Mouse (Mus musculus) cerebellum, postnatal 36 days (tissue): ENCODE measurements around the gene Stx5a.

Experiments
- DNase-seq, 2 experiments: peaks; one replicate each; pipeline ENCODE4 v3.0.0; 2021 to 2022; ENCODE audit warnings: mixed read lengths in 2 of 2

Stx5a gene

GRCm38 (mm10) chr19:8741243-8741869, at the start of gene Stx5a:
TSS of gene Stx5a (plus strand) at chr19:8741413.
- DNase-seq: peak; percentile 94

DNA sequence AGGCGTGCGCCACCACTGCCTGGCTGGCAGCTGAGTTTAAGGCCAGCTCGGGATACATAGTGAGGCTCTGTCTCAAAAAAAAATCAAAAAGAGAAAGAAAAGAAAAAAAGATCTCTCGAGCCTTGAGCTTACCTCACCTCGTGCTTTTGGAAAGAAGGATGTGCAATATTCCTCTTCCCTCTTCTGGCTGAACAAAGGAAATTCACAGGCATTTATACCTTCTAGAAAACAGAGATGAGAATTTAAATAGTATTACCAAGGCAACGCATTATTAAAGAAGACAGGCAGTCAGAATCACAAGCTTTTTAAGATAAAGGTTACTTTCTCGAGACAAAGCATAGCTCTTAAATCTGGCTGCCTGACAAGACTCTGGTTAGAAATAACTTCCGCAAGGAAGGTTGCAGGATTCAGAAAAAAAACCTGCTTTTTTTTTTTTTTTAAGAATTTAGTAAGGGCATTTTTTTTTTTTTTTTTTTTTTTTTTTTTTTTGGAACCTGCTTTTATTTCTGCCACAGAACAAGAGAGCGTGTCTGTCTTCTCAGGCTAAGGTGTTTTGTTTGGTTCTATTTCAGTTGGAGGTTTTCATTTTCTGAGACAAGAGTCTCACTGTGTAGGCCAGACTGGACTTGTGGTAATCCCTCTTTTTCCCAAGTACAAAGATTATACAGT, 49.2 kb upstream of the Stx5a start:
- no peak for DNase-seq

GRCm38 (mm10) chr19:8692740-8693139, 48.5 kb upstream of the Stx5a start:
- DNase-seq: no peak

DNA sequence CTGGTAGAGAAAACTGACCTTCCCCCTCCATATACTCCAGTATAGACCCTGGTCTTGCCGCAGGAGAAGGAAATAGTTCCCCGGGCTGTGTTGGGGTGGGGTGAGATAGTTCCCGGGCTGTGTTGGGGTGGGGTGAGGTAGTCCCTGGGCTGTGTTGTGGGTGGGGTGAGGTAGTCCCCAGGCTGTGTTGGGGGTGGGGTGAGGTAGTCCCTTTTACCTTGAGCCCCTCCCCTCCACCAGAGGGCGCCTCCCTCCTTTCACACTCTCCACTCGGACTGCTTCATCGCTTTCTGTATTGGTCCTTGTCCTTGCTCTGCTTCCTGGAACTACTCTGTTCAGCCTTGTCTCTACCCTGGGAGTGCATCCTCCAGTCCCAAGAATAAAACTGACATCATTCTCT, 45.9 kb upstream of the Stx5a start:
- DNase-seq: no peak

DNA sequence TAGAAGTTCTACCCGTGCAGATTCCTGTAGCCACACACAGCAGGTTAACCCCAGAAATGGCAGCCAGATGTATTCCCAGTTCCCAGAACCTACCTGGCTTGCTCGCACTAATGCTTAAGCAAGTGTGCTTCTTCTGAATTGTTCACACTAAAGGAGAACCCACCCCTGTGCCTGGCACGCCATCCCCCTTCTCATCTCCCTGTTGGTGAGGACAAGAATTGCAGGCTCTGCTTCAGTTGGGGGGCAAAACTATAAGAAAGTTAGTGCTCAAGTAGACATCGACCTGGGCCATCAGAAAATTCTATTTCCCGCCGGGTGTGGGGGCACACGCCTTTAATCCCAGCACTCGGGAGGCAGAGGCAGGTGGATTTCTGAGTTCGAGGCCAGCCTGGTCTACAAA, 41.6 kb upstream of the Stx5a start:
- no peak for DNase-seq

- DNase-seq: no peak
Measured at GRCm38 (mm10) chr19:8702458-8702857, 38.8 kb upstream of the Stx5a start.

- DNase-seq: no peak
Measured at GRCm38 (mm10) chr19:8703571-8703970, 37.6 kb upstream of the Stx5a start.

DNA sequence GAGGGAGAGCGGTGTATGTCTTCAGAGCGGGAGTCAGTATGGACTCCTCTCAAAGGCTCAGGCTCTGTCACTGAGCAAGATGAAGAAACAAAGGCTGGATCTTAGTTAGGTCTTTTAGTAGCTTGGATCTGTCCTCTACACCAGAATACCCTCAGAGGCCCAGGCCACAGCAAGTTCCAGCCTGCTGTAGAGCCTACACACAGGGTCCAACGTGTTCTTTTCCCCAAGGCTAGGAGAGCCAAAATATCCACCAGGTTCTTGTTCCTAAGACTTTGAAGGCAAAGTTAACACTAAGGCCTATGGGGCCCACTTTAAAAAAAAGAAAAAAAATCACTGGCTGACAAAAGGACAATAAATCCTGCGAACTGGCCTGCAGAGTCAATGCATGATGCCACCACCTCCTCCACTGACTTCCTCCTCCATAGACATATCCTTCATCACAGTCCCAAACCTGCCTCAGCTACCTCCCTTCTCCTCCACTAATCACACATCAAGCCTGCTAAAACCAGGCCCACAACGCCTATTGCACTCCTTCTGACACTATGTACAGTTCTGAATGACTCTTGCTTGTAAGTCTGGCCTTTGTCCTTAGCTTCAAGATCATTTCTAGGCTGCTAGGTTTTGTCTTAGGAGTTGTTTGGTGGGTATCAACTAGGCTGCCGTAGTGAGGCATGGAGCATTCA, 36.0 kb upstream of the Stx5a start:
- no peak for DNase-seq

- no peak for DNase-seq
Measured at GRCm38 (mm10) chr19:8706132-8706667, 35.0 kb upstream of the Stx5a start.

DNA sequence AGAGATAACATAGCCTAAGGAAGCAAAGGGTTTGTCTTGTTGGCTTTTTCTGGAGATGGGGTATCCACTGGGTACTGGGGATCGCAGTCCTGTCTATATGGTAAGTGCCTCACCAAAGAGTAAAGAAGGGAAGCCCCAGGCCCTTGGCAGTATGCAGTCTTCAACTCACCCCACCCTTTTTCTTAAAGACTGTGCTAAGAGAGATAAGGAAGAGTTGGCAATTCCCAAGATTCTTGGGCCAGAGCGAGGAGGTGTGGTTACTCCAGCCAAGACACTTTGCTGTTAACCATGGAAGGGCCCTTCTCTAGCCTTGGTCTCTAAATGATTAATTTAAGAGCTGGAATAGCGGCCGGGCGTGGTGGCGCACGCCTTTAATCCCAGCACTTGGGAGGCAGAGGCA, 34.3 kb upstream of the Stx5a start:
- no peak for DNase-seq

DNA sequence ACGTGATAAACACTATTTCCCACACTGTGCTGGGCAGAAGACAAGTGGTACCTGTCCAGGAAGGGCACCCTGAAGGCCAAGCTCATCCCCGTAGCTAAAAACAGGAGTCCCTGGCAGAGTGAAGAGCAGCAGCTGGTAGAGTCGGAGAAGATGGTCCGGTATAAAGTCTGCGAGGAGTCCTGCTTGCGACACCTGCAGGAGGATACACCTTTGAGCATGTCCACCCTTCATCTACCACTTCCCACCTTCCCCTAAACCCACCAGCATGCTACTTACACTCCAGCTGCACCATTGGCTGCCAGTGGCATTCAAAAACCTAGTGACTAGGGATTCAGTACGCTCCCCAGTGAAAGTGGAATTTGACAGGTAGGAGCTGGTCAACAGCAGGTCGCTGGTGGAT, 32.3 kb upstream of the Stx5a start:
- DNase-seq: no peak

DNA sequence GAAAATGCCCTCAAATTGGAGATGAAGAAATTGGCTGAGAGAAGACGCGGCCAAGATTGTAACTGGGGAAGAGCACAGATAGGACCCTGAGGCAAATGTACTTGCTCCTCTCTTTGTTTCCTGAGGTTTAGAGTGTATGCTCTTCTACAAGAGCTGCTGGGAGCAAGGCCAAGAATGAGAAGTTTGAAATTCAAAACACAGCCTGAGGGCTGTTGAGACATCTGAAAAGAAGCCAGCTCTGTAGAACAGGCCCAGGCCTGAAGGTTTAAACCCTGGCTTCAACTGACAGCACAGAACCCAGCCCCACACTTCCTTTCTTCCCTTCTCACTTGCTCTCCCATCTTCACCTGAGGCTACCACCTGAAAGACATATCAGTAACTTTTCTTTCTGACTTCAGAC, 31.2 kb upstream of the Stx5a start:
- DNase-seq: no peak

GRCm38 (mm10) chr19:8711506-8711905, 29.7 kb upstream of the Stx5a start:
- no peak for DNase-seq

DNA sequence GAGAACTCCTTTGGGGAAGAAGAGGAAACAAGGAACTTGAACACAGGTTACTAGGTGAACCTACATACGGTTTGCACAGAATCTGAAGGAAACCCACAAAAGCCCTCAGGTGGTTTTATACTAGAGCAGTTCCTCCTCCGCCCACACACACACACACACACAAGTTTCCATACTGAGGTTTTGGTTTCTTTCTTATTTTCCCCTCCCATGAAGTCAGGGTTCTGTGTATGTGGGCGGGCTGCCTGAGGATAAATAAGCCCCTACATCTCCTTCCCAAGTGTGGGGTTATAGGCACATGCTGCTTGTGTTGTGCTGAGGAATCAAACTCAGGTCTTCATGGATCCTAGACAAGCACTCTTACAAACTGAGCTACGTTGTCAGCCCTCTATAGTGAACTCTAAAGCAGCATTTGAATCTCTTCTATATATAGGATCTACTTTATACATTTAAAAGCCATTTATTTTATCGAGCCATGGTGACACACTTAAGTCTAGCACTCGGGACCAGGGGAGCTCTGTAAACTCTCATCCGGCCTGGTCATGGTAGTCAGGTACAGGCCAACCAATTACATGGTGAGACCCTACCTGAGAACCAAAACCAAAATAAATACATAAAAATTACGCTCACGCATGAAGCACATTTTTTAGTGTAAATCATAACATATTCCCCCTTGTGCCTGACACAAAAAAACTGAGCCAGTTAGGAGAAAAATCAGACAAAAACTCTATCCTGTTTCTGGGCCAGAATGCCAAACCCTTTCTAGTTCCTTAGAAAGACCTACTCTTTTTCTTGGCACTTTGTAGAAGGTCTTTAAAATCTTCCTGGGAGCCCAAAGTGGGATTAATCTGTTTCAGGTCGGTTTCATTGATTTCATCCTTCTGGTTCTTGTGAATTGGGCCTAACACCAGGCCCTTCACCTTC, 29.0 kb upstream of the Stx5a start:
- no peak for DNase-seq

GRCm38 (mm10) chr19:8712870-8713305, 28.3 kb upstream of the Stx5a start:
- DNase-seq: peak; percentile 19 to 25

GRCm38 (mm10) chr19:8713306-8713996, 27.8 kb upstream of the Stx5a start:
- peak; percentile 93 for DNase-seq

DNA sequence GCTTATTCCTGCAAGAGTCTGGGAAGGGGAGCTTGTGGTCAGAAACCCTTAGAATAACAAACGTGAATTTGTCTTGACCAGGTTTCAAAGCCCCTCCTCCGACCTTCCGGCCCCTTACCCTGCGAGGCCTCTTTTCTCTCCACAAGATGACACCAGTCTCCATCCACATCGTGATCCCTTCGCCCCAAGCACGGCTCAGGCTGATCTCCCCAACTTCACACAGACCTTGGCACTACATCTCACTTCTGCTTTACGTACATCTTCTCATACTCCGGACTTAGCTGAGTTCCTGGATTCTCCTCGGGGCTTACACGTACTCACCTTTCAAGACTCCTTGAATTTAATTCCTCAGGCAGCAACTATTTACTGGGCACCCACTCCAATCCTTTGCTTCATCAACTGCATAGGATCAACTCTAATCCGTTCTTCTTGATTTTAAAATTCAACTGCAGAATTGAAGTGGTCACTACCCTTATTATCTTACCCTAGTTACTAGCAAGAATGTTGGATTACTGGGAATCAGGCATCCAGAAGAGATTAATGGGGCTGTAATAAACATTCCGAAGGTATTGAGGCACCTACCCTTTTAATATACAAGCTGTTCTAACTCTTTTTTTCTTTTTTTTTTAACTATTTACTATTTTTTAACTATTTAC, 27.1 kb upstream of the Stx5a start:
- DNase-seq: no peak

GRCm38 (mm10) chr19:8714653-8715481, 26.3 kb upstream of the Stx5a start:
- DNase-seq: no peak

DNA sequence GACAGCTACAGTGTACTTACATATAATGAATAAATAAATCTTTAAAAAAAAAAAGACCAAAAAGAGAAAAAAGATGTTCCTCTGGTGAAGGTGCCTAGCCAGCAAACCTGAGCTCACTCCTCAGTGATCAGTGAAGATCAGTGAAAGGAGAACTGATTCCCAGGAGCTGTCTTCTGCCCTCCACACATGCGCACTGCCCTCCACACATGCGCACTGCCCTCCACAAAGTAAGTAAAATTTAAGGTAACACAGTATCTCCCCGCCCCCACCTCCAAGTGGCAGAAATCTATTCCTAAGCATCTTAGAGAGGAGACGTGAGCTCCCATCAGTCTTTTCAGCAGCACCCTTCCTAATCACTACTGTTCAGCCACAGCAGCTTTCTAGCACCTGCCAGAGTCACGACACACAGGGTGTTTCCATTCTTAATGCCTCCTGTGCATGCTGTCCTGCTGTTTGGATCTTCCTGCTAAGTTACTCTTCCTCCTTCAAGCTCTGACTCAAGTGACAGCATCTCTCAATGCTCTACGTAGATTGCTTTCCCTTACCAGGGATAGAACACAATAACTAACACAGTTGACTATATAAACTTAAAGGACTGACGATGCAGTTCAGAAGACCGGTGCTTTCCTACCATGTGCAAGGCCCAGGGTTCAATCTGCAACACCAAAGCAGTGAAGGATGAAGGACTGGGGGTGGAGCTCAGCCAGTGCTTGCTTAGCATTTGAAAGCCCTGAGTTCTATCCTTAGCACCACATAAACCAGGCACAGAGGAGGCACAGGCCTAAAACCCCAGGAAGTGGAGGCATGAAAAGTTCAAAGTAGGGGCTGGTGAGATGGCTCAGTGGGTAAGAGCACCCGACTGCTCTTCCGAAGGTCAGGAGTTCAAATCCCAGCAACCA, 25.1 kb upstream of the Stx5a start:
- no peak for DNase-seq
